Mouse (Mus musculus) heart, embryonic 12.5 days (tissue): ENCODE data around the gene Gba2. TPM values are rescaled to one million over a fixed set of nuclear protein-coding genes. Genes with fewer than 3 reads are reported as not detected.

Experiments
- ATAC-seq: fragments of 200-750 bp; cut with Nextera tagmentation; 2 replicates; pipeline ENCODE4 v1.8.0; 2017; ENCODE audit warnings: moderate TSS enrichment, moderate library complexity; ENCODE audit not compliant: insufficient number of reproducible peaks, low FRiP score
- H3K27ac ChIP-seq: fragments of 300-500 bp; sonication (generic); 2 replicates; pipeline ENCODE4 v1.5.1; 2016; ENCODE audit warnings: mild to moderate bottlenecking, moderate library complexity; ENCODE audit not compliant: poor library complexity, severe bottlenecking
- H3K27me3 ChIP-seq: fragments of 300-500 bp; sonication (generic); replicated peaks from 2 replicates; pipeline ENCODE4 v1.6.1; 2016; ENCODE audit warnings: mild to moderate bottlenecking, moderate library complexity
- H3K36me3 ChIP-seq: fragments of 300-500 bp; sonication (generic); 2 replicates; pipeline ENCODE4 v1.6.1; 2016; ENCODE audit warnings: mild to moderate bottlenecking, moderate library complexity
- H3K4me1 ChIP-seq: fragments of 300-500 bp; sonication (generic); replicated peaks from 2 replicates; pipeline ENCODE4 v1.6.1; 2016; ENCODE audit warnings: mild to moderate bottlenecking
- H3K4me2 ChIP-seq: fragments of 300-500 bp; sonication (generic); 2 replicates; pipeline ENCODE4 v1.6.1; 2016; ENCODE audit warnings: mild to moderate bottlenecking, moderate library complexity
- H3K4me3 ChIP-seq: fragments of 300-500 bp; sonication (generic); 2 replicates; pipeline ENCODE4 v1.5.1; 2016; ENCODE audit warnings: mild to moderate bottlenecking
- H3K9ac ChIP-seq: fragments of 300-500 bp; sonication (generic); 2 replicates; pipeline ENCODE4 v1.6.1; 2016; ENCODE audit warnings: mild to moderate bottlenecking, moderate library complexity
- H3K9me3 ChIP-seq: fragments of 300-500 bp; sonication (generic); replicated peaks from 2 replicates; pipeline ENCODE4 v1.6.1; 2016; ENCODE audit warnings: mild to moderate bottlenecking, moderate library complexity
- WGBS: fragments of 180-500 bp; shearing (Covaris S2); methylation state at CpG from one replicate; pipeline ENCODE4 v1.1.7; 2016; 5-methylcytosine and 5-hydroxymethylcytosine counted together
- polyA plus RNA-seq: library from polyadenylated mRNA; unstranded; fragments of >200 nt; fragmentation: Nextera tagmentation; extraction: Ambion mirVana; gene quantifications from 2 replicates; pipeline ENCODE4 v1.2.1, GENCODE M21; 2016

Gba2 gene
- polyA plus RNA-seq, 1 experiment from 2014 or later, result 25.8 TPM

DNA sequence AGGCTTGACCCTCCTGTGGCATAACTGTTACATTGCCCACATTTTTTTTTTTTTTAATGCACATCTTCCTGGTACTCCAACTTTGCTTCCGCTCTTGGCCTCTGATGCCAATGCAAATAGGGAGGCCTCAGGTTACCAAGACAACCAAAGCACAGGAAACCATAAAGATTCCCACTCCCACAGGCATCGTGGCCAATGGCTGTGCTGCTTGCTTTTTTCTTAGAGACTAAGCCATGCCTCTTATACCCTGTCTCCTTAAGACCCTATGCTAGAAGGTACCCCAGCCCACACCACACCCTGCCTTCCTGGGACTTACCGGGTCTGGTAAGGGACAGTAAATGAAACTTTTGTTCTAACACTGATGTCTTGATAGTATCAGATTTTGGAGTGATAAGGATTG, 14.8 kb upstream of the Gba2 start:
- Histone ChIP-seq H3K4me2 (no peak overlapping the region), H3K27ac (no peak overlapping the region), H3K4me1 (peaks cover 2% of the 10 kb centered on the region; the same call in 1 of the 2 replicates), H3K27me3 (no peaks in the 10 kb centered on the region), H3K9me3 (no peaks in the 10 kb centered on the region), H3K36me3 (no peaks in the 10 kb centered on the region), H3K9ac (no peak overlapping the region), H3K4me3 (no peak overlapping the region)
- 59% methylated on average over 3 of the region's 3 CpGs for WGBS
- ATAC-seq, result no peak

DNA sequence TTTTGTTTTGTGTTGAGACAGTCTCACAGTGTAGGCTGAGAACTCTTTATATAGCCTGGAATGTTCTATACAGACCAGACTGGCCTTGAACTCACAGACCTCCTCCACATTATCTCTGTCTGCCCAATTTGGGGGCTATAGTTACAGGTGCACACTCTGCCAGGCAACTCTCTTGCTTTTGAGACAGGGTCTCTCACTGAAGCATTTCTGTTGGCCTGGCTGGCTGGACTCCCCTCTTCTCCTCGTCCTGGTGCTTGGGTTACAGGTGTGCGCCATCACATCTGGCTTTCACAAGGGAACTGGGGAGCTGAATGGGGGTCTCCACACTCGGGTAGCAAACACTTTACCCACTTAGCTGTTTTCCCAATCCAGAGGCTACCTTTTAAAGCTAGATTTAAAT, 13.3 kb upstream of the Gba2 start:
- no peak overlapping the region for H3K27ac ChIP-seq
- WGBS, result 69% methylated on average over 3 of the region's 3 CpGs
- H3K27me3 ChIP-seq, result no peaks in the 10 kb centered on the region
- H3K36me3 ChIP-seq, result no peaks in the 10 kb centered on the region
- ATAC-seq, result no peak
- no peak overlapping the region for H3K4me3 ChIP-seq
- no peak overlapping the region for H3K4me2 ChIP-seq
- no peaks in the 10 kb centered on the region for H3K9me3 ChIP-seq
- no peak overlapping the region for H3K9ac ChIP-seq
- peaks cover 10% of the 10 kb centered on the region; the same call in 1 of the 2 replicates for H3K4me1 ChIP-seq

DNA sequence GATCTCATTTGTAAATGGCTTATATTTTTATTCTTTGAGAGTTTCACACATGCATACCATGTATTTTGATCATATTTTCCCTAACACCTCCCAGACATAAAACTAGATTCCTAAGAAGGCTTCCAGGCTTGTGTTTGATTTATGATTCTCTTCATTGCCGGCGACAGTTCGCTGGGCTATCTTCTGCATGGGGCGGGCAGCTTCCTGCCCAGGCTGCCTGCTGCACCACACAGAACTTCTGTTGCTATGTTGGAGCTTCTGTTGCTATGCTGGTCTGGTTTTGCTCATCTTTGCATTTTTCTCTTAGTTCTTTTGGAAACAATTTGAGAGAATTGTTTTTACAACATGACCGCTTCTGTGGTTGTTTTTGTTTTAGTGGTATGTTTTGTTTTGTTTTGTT, 12.9 kb upstream of the Gba2 start:
- H3K4me3 ChIP-seq, result no peak overlapping the region
- H3K36me3 ChIP-seq, result no peaks in the 10 kb centered on the region
- H3K4me1 ChIP-seq, result peaks cover 10% of the 10 kb centered on the region; the same call in 1 of the 2 replicates
- no peak overlapping the region for H3K27ac ChIP-seq
- no peak for ATAC-seq
- no peak overlapping the region for H3K4me2 ChIP-seq
- no peaks in the 10 kb centered on the region for H3K27me3 ChIP-seq
- no peaks in the 10 kb centered on the region for H3K9me3 ChIP-seq
- 51% methylated on average over 5 of the region's 5 CpGs for WGBS
- no peak overlapping the region for H3K9ac ChIP-seq

DNA sequence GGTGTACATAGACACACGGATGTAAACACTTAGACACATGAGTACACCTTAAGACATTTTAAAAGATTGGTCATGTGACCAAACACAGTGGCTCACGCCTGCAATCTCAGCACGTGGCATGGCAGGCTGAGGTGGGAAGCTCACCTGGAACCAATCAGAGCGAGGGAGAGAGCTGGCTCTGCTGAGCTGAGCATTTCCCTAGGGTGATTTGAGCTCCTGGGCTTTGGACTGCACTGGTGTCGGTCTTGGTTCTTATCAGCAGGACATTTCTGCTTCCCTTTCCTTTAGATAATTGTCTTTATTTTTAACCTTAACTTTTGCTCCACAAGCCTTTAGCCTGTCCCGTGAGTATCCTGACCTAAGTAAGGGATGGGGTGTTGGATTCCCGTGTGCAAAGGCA, 9.0 kb upstream of the Gba2 start:
- no peak overlapping the region for H3K27ac ChIP-seq
- H3K4me2 ChIP-seq, result no peak overlapping the region
- H3K9me3 ChIP-seq, result no peaks in the 10 kb centered on the region
- peaks cover 30% of the 10 kb centered on the region for H3K4me1 ChIP-seq
- no peak overlapping the region for H3K4me3 ChIP-seq
- no peaks in the 10 kb centered on the region for H3K27me3 ChIP-seq
- peaks cover 15% of the 10 kb centered on the region for H3K36me3 ChIP-seq
- no peak overlapping the region for H3K9ac ChIP-seq
- peak; percentile 31 for ATAC-seq
- 24% methylated on average over 7 of the region's 7 CpGs for WGBS

DNA sequence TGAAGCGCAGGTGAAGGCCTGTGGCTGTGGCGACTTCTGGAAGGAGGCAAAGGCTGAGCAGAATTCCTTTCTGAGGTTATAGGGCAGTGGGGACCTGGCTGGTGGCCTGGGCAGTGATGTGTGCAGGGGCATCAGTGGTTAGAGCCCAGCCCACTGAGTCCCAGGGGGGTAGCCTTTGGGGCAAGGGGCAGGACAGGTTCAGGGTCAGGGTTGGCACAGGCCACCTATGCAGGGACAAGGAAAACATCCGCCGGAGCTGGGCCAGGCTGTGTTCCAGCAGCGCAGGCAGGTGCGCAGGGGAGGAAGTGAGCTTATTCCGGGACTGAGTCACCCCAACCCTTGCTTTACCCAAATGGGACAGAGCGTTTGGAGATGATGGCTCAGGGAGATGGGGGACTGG, 7.7 kb upstream of the Gba2 start:
- Histone ChIP-seq H3K9me3 (no peaks in the 10 kb centered on the region), H3K4me1 (peaks cover 30% of the 10 kb centered on the region), H3K4me3 (no peak overlapping the region), H3K9ac (no peak overlapping the region), H3K36me3 (peaks cover 27% of the 10 kb centered on the region), H3K27me3 (no peaks in the 10 kb centered on the region), H3K4me2 (no peak overlapping the region), H3K27ac (no peak overlapping the region)
- no peak for ATAC-seq
- 60% methylated on average over 8 of the region's 8 CpGs for WGBS

GRCm38 (mm10) chr4:43585682-43586081, 7.0 kb upstream of the Gba2 start:
- no peak for ATAC-seq
- H3K27me3 ChIP-seq, result no peaks in the 10 kb centered on the region
- no peak overlapping the region for H3K4me3 ChIP-seq
- WGBS, result 48% methylated on average over 10 of the region's 10 CpGs
- H3K36me3 ChIP-seq, result peaks cover 35% of the 10 kb centered on the region
- peaks cover 30% of the 10 kb centered on the region for H3K4me1 ChIP-seq
- no peak overlapping the region for H3K27ac ChIP-seq
- H3K9me3 ChIP-seq, result no peaks in the 10 kb centered on the region
- H3K9ac ChIP-seq, result no peak overlapping the region
- no peak overlapping the region for H3K4me2 ChIP-seq

DNA sequence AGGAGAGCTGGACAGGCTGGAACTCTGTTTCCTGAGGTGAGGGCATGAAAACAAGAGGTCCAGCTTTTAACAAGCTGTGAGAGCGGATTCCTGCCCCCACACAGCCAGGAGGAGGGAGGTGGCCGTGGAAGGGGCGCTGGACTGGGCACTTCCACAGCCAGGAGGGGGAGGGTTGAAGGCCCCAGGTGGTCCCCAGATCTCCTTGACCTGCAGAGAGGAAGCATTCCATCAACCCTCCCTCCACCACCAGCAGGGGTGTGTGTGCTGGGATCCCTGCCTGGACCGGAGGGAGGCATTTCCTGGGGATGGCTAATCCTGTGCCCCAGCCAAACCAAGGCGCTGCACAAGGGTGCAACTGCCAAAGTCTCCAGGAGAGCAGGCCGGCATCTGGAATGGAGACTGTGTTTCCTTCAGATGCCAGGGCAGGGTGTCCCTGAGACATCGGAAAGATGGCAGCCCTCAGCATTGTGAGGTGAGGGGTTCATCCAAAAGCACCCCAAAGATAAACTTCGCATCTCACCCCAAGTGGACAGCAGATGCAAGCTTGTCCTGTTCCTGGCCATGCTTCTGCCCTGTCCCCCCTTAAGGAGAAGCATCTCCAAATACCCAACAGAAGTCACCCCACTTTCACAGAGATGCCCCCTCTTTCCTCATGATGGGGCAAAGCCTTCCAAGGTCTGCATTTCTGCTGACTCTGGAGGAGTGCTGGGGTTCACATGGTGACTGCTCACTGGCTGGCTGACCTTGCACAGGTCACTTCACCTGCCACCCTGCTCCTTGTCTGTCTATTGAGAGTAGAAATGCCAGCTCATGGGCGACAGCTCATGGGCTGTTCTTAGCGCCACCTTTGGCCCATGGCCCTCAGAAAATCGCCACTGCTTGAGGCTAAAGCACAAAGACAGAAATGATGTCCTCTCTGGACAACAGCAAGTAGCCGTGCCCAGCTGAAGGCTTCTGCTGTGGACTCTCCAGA, 6.1 kb upstream of the Gba2 start, which contains the start of gene Msmp:
Msmp (minus strand) TSS at position 51 of the 973 bp plus-strand sequence.
- Histone ChIP-seq H3K4me1 (peaks cover 33% of the 10 kb centered on the region), H3K9ac (no peak within 1 kb of the TSS), H3K4me3 (no peak within 1 kb of the TSS), H3K27me3 (no peaks in the 10 kb centered on the region), H3K9me3 (no peaks in the 10 kb centered on the region), H3K36me3 (peaks cover 41% of the 10 kb centered on the region), H3K4me2 (no peak within 1 kb of the TSS), H3K27ac (no peak within 1 kb of the TSS)
- ATAC-seq, result no peak
- 55% methylated on average over 12 of the region's 12 CpGs for WGBS

GRCm38 (mm10) chr4:43583421-43583820, 4.7 kb upstream of the Gba2 start:
- H3K36me3 ChIP-seq, result peaks cover 41% of the 10 kb centered on the region
- H3K4me1 ChIP-seq, result peaks cover 36% of the 10 kb centered on the region
- no peak overlapping the region for H3K27ac ChIP-seq
- no peaks in the 10 kb centered on the region for H3K9me3 ChIP-seq
- no peak for ATAC-seq
- no peak overlapping the region for H3K4me3 ChIP-seq
- no peak overlapping the region for H3K9ac ChIP-seq
- no peaks in the 10 kb centered on the region for H3K27me3 ChIP-seq
- no peak overlapping the region for H3K4me2 ChIP-seq
- WGBS, result 62% methylated on average over 7 of the region's 7 CpGs

DNA sequence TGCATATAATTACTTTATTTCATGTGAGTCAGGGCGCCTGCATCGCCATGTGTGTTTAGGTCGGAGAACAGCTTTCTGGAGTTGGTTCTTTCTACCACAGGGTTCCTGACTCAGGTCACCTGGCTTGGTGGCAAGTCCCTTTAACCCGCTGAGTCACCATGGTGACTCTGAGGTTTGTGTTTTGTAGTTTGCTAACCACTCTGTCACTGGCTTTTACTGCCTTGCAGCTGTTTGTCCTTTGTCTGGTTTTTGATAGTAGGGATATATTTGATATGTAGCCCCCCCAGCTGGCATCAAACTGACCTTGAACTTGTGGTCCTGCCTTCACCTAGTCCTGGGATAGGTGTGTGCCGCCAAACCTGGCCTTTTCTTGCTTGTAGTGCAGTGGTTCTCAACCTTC, 3.6 kb upstream of the Gba2 start:
- WGBS, result 91% methylated on average over 5 of the region's 5 CpGs
- H3K4me2 ChIP-seq, result no peak overlapping the region
- no peak overlapping the region for H3K9ac ChIP-seq
- H3K36me3 ChIP-seq, result peaks cover 41% of the 10 kb centered on the region
- peaks cover 38% of the 10 kb centered on the region for H3K4me1 ChIP-seq
- ATAC-seq, result no peak
- no peaks in the 10 kb centered on the region for H3K27me3 ChIP-seq
- no peak overlapping the region for H3K27ac ChIP-seq
- H3K4me3 ChIP-seq, result no peak overlapping the region
- H3K9me3 ChIP-seq, result no peaks in the 10 kb centered on the region

GRCm38 (mm10) chr4:43581381-43581780, 2.7 kb upstream of the Gba2 start:
- Histone ChIP-seq H3K9me3 (no peaks in the 10 kb centered on the region), H3K4me1 (peaks cover 46% of the 10 kb centered on the region), H3K36me3 (peaks cover 41% of the 10 kb centered on the region), H3K4me2 (no peak overlapping the region), H3K27me3 (no peaks in the 10 kb centered on the region), H3K27ac (no peak overlapping the region), H3K4me3 (no peak overlapping the region), H3K9ac (no peak overlapping the region)
- WGBS, result 90% methylated on average over 12 of the region's 12 CpGs
- ATAC-seq, result no peak

- Histone ChIP-seq H3K9me3 (no peaks in the 10 kb centered on the region), H3K27ac (no peak overlapping the region), H3K4me2 (no peak overlapping the region), H3K4me1 (peaks cover 50% of the 10 kb centered on the region), H3K9ac (no peak overlapping the region), H3K36me3 (peaks cover 41% of the 10 kb centered on the region), H3K4me3 (no peak overlapping the region), H3K27me3 (no peaks in the 10 kb centered on the region)
- 88% methylated on average over 5 of the region's 5 CpGs for WGBS
- no peak for ATAC-seq
Observed at GRCm38 (mm10) chr4:43580721-43581120, 2.0 kb upstream of the Gba2 start.
